Mouse (Mus musculus) cerebellum, postnatal 4 days (tissue): ENCODE data around the gene Ndst4.

Source experiments
- DNase-seq, 2 experiments: peaks; one replicate each; pipeline ENCODE4 v3.0.0; 2022; ENCODE audit warnings: low spot score in 2 of 2, mixed read lengths in 1 of 2

Gene Ndst4

DNA sequence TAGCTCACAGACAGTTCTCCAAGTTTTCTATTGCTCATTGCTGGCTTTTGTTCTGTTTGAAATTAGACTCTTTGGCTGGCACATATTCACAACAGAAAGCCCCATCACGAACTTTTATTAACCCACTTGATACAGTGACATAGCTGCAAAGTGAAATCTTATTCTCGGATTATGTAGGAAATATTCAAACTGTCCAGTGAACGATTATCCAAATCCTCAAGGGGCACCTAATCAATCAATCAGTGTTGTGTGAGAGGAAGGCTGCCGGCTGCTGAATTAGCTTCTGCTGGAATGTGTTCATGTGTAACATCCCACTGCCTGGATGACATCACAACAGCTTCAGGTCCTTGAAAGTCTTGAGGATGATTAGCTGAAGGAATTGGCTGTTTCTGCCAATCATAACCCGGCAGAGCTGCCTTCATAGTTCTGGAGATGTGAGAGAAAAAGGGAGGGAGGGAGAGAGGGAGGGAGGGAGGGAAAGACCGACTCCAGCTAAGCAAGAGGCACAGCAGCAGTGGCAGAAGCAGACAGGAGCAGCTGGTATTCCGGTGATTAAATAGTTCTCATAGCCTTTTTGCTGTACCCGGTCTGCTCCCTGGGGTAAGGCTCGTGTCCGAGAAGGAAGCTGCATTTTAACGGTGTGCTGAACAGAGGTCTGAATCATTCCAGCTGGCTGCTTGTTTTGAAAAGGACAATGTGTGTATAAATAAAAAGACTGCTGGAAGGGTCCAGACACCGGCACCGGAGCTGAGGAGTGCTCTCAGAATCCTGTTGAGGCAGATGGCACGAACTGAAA is at the start of gene Ndst4:
Ndst4 (plus strand) TSS at position 476 of the 796 bp plus-strand sequence.
- peak in 1 of 2 experiments; percentile 39 for DNase-seq

DNA sequence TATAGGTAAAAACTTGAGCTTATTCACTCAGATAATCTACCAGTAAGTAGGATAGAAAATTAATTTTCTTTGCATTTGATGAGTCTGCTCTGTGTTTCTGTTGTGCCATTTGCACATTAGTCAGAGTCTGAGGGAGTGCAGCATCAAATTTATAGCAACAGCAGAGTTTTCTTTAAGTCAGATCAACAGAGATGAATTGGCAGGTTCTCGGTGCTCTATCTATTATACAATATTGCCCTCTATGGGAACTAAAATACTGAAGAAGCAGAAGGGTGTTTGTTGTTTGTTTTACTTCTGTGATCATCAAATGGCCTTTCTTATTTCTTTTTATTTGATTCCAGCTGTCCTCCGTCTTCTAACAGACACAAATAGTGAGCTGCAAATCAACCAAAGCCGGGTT is 6.4 kb upstream of the Ndst4 start:
- DNase-seq: no peak

DNA sequence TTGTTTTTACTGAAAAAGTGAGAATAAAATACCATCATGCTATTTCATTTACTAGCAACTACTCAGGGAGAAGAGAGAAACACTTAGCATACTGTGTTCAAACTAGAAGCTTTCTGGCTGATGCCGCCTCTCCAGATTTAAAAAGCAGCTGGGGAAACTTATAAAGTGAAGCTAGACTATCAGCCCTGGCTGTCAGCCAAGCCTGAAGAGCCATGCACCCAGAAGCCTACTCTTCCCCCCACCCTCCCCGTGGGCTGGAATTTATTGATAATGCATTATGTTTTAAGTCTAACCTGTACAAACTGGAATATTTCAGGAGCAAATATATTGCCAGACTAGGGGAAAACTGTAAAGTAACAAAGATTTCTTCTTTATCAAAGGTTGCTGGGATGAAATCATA is 2.6 kb downstream of the Ndst4 start:
- peak in 1 of 2 experiments; percentile 4 for DNase-seq

DNA sequence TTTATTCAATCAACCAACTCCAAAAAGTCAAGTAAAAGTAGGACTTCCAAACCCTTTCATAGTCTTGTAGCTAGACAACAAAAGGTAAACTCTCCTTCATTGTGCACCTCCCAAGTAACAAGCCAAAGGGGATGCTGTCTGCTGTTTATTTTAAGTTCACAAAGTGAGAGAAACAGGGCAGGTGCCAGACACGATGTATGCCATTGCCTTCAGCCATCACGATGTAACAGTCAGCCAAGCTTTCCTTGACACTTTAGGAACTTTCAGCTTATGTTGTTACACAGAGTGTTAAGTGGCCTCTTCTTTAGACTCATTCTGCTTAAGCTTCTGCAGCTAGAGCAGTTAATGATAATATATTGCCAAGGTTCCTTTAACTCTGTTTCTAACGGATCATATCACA is 3.1 kb downstream of the Ndst4 start:
- DNase-seq: no peak

DNA sequence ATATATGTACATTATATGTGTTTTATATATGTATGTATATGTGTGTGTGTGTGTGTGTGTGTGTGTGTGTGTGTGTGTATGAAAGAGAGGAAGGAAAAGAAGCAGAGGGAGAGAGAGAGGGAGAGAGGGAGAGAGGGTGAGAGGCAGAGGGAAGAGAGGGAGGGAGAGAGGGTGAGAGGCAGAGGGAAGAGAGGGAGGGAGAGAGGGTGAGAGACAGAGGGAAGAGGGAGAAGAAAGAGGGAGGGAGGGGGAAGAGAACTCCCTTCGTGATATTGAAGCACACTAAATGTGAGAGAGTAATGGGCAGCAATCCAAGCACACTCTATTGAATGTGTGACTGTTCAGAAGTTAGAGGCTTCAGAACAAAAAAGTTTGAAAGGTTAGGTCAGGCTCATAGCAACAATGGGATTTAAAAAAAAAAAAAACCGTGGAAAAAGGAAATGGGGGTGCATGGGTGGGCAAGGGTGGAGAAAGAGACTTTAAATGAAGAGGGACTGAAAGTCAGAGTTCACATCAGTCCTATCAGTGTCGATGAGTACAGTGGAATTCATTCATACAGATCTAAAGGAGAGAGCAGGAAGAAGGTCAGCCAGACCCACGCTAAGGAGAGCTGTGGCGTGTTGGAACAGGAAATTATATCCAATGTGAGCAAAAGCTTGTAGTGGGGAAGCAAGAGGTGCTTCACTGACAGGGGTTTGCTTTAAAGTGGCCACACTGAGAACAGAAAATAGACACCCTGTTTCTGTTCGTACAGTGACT is 63.2 kb downstream of the Ndst4 start:
- DNase-seq: no peak

DNA sequence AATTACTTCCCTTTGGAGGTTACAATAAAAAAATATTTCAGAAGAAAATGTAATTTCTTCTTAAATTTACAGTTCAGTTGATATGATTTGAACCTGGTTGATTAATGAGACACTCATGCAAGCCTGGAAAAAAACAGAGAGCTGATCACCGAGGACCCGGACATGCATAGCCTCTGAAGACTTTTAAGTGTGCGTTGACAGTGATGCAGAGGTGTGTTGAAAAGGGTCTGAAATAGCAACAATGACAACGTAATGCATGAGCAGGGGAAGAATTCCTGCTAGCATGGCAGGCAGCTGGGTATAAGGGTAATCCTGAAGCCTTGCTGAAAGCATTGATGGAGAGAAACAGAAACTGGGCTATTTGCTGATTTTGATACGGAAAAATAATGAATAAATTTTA is 106.2 kb downstream of the Ndst4 start:
- DNase-seq: no peak

DNA sequence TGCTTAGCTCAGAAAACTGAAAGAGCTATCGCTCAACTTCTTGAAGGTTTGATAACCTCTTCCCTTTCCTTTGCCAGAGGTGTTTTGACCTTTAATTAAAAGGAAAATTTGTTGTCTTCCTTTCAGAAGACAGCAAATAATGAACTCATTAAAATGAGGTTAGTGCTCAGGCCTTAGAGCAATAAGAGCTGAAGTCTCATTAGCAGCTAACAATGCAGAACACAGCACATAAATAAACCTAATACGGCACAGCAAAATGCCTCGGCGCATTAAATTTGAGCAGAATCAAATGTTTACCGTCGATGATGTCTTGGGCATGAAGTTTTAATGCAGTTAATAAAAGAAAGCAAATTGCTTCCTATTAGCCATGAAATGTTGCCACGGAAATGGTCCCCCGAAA is 129.5 kb downstream of the Ndst4 start:
- DNase-seq: no peak

DNA sequence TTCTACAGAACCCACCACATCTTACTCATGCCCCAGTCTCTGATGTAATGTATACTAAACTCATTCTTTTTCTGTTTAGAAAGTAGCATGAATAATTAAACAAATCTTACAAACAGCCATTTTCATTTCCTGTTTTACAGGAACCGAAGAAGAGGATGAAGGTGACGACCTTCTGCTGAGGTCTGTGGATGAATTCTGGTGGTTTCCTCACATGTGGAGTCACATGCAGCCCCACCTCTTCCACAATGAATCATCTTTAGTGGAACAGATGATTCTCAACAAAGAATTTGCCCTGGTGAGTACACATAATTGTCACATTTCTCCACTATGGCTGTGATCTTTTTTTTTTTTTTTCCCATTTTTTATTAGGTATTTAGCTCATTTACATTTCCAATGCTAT is 166.7 kb downstream of the Ndst4 start:
- no peak for DNase-seq

DNA sequence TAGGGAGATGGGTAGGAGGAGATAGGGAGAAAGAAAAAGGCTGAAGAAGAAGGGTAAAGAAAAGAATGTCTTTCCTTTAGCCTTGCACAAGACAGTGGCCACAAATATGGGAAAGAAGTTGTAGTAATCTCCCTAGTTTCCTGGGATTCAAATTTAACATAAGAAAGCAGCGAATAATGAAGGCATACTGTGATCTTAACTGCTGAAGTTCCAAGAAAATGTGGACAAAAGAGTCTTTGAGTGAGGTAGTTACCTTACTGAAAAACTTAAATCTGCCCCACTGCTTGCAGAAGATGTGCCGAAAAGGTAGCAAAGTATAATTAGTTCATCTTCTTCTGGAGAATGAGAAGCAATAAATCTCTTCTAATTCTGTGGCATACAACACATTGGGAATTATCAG is 228.4 kb downstream of the Ndst4 start:
- no peak for DNase-seq

DNA sequence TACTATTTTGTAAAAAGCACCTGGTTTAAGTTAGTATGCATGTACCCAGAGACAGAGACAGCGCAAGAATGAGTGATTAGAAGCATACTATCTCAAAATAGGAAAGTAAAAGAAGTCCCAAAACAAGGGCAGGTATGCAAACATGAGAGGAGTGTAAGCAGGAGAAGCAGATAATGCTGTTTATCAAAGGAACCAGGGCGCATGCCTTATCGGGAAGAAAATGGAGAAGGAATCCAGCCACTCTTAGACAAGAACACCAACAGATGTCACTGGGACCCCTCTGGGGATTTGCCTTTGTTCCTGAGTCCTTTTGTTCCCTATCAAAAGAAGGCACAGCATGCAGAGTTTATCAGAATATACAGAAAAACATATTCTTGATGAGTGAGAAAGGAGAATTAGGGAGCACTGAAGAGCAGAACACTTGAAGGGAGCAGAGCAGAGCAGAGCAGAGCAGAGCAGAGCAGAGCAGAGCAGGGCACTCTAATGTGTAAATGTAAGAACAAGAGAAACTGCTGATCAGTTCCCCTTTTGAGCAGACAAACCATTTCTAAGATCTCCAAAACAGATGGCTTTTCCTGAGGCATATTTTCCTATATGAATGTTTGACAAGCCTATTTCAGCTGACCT is 251.2 kb downstream of the Ndst4 start:
- DNase-seq: no peak

DNA sequence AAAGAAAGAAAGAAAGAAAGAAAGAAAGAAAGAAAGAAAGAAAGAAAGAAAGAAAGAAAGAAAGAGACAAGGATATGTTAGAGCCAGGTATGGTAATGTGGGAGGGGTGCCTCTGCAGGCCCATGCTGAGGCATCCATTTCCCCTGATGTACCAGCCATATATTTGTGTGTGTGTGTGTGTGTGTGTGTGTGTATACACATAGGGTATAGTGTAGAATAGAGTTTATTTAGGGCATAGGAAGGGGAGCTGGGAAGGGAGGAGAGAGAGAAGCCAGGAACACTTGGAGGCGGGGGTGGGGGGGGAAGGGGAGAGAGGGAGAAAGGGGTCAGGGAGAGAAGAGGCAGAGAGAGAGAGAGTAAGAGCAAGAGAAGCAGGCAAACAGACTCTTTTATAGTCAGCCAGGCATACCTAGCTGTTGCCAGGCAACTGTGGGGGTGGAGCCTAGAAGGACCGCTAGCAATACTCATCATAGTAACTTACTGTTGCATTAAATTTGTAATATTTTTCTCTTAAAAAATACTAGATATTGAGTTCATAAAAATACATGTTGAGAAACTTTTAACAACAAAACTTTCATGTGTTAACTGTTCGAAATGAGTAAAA is 256.3 kb downstream of the Ndst4 start:
- no peak for DNase-seq

DNA sequence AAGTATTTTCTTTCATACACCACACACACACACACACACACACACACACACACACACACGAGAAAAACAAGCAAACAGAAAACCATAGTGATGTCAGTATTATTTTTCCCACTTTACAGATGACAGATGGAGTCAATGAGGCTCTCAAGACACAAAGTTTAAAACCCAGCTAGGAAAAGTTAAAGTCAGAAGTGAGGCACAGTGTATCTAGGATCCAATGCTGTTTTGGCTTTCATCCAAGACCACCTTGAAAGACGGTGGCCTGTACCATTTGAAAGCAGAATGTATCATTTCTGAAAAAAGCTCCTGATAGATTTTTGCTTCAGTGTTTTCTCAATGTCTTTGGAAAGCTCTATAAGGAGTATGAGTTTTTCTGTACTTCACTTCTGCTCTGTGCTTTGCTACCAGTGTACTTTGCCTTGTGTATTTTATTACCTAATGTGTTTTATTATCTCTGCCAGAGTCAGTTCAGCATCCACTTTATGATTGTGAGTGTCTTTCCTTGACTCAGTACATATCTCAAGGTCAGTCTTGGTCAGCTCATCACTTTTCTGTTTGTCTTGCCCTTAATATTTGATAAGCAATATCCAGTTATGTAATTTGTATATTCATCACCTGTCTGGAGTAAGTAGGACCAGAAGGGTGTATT is 257.1 kb downstream of the Ndst4 start:
- no peak for DNase-seq

DNA sequence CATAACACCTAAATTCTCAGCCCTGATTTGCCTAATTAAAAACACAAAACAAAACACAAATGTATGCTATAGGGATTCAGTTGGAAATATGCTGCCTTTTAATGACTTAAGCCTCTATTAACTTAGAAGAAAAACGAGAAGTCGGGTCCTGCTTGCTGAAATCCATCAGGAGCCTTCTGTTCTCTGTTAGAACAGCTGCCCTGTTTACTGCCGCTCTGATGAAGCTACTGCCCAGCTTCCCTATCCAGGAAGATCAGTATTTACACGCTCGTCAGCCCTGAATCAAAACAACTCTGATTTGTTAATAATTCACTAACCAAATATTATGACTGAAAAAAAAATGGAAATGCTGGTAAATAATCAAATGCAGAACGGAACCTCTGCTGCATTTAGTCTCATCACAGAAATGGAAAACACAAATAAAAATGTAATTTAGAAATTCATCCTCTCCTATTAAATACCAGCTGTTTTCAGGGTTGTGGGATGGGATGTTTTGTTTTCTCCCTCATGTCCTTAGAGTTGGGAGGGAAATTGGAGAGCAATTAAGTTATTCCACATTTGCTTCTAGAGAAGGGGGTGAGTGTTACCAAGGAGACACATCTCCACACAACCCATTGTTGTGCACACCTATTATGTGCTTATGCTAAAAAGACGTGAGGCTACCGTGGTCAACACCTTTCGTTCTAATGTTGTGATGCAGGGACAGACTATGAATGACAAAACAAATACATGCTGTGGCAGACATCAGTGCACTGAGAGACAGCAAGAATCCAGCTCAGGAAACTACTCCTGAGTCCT is 270.3 kb downstream of the Ndst4 start:
- DNase-seq: no peak

DNA sequence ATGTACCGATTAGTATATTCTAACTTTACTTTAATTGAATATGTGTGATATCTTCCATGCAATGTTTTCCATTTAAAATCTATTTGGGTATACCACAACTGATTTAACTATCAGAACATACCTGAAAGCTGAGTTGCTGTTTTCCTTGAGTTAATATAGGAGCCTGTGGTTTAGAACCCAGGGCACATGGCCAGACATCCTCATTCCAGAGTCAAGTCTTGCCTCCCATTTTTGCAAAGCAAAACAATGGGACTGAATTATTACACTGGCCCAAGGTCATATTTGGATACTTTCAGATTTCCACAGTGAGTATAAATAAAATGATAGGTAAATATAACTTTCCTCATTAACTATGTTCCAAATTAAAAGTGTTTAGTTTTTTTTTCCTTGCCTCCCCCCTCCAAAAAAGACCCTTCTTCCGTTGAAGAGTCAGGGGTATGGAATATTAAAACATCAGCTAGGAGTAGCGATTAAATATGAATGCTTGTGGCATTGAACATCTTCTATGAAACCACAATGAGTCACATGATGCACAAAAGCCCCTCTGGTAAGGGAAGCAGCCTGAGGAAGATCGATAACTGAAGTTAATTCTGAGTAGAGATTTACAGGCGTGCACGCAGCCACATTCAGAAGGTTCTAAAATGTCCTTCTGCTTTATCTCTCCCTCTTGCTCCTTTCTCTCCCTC is 271.5 kb downstream of the Ndst4 start:
- no peak for DNase-seq

DNA sequence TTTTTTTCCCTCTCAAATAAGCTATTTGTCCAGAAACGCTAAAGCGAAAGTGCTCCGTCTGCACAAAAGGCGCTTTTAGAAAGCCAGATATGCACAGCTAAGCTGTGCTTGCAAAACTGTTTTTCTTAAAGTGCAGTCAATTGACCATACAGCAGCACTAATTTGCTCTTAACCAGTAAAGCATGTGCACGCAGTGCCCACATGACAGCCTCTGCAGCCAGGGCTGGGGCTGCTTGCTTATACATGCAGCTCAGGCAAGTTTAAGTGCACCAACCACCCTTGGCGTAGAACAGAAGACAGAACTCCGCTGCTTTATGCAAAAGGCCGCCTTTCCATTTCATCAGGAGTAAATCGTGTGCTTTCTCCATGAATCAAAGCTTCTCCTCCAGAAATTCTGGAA is 275.0 kb downstream of the Ndst4 start:
- DNase-seq: no peak

DNA sequence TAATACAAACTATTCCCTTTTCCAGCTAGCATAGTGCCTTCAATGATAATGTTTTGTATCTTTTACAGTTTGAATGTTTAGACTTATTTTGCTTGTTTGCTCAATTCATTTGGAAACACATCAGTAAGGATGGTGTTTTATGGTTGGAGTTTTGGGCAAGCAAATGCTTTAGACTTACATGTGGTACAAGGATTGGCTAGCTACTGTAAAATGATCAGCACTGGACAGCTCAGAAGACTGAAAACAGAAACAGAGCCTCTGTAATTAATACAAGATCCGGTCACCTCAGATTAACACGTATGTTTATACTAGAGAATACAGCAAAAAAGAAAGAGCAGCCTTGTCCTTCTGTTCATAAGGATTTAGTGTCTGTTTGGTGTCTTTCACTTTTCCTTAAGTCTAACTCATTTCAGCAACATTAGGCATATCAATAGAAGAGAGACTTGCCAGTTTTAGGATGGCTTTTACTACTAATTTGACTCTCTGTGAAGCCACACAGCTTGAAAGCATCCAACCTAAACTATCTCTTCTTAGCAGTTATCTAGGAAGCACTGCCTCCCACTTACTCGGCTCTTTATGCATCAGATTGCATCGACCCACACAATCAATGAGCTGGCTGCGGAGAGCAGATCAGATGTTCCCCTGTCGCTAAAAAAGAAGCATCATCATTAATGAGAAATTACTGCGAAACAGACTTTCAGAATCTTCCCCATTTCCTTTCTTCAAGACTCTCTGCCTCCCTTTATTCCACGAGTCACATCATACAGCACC is 279.8 kb downstream of the Ndst4 start:
- no peak for DNase-seq

DNA sequence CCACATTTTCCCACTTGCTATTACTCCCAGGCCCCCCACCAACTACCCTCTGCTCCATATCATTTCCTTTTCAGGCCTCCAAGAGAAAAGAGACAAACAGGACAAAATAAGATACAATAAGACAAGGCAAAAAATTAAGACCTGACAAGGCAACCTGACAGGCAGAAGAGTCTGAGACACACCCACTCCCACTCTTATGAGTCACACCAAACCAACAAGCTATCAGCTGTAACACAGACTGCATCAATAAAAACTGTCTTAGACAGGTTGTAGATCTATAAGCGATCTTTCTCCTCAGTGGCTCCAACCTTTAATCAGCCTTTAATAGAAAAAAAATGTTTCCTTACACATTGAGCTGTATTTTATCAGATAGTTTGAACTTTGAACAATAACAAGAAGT is 280.7 kb downstream of the Ndst4 start:
- no peak for DNase-seq

DNA sequence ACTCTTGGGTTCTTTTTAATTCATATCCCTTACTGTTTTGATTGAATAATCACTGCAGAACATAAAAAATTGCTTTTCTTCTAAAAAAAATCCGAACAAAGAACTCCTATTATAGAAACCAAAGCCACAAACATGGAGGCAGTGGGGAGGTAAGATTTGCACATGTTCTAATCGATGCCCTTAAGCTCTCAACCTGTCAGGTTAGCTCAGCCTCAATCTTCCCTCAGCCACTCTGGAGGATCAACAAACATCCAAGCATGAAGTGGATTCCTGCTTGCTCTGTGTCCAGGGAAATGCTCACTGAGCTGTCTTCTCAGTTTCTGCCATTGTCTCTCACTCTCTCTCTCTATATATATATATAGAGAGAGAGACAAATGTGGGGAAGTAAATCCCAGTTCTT is 283.7 kb downstream of the Ndst4 start:
- DNase-seq: no peak

DNA sequence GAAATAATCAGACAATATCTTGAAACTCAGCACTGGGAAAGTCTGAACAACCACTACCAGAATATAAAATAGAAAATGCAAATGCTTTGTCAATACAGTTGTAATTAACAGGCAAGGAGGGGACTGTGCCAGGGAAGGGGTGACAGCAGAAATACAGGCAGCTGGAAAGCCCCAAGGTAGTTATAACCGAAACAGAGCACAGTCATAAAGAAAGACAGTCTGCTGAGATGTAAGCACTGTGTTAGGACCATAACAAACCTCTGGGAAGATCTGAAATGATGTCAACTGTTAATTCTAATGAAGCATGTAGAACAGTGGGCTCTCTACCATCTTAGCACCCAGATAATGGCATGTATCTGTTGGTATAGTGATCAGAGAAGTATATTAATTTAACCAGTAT is 287.1 kb downstream of the Ndst4 start:
- DNase-seq: no peak

DNA sequence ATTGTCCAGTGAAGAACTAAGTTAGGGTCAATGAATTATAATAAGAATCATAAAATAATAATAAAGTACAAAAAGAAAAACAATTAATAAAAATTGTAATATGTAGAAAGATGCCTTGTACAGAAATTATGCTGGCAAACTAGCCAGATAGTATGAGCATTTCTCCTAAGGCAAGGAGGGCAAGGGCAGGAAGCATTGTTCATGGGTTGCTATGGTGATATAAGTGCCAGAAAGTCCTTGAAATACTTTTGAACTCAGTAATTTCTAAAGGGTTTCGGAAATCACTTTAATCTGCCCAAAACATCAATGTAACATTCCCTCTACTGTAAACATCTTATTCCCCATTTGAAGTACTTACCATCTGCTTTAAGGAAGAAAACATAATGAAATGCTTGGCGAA is 319.1 kb downstream of the Ndst4 start:
- DNase-seq: no peak
